Mouse (Mus musculus) liver, adult 2 months (tissue): ENCODE data around the gene Rfx1. TPM values are rescaled to one million over a fixed set of nuclear protein-coding genes. Genes with fewer than 3 reads are reported as not detected.

Experiments
- DNase-seq: peaks from one replicate; pipeline ENCODE4 v3.0.0-alpha.2; 2011; ENCODE audit warnings: low read depth, low spot score; ENCODE audit errors: extremely low read depth
- H3K27ac ChIP-seq: fragments of 200-500 bp; replicated peaks from 2 replicates; pipeline ENCODE4 v1.5.1; 2012; ENCODE audit warnings: low read depth, mild to moderate bottlenecking, control low read depth, inconsistent platforms, low read length; ENCODE audit not compliant: insufficient read depth
- H3K27me3 ChIP-seq: fragments of 200-500 bp; 2 replicates; pipeline ENCODE4 v1.6.1; 2012; ENCODE audit warnings: mild to moderate bottlenecking, moderate library complexity, low read length, inconsistent platforms; ENCODE audit not compliant: control insufficient read depth, insufficient read depth
- H3K36me3 ChIP-seq: fragments of 200-500 bp; 2 replicates; pipeline ENCODE4 v1.6.1; 2012; ENCODE audit warnings: low read length, inconsistent platforms; ENCODE audit not compliant: control insufficient read depth, insufficient read depth
- H3K4me1 ChIP-seq: fragments of 200-500 bp; 2 replicates; pipeline ENCODE4 v1.6.1; 2011; ENCODE audit warnings: low read length; ENCODE audit not compliant: control insufficient read depth, insufficient read depth
- H3K4me3 ChIP-seq: fragments of 200-500 bp; 2 replicates; pipeline ENCODE4 v1.5.1; 2011; ENCODE audit warnings: low read depth, mild to moderate bottlenecking, control low read depth, low read length, moderate library complexity; ENCODE audit not compliant: insufficient read depth
- H3K79me2 ChIP-seq: fragments of 200-500 bp; 2 replicates; pipeline ENCODE4 v1.6.1; 2012; ENCODE audit warnings: inconsistent platforms, mild to moderate bottlenecking, low read length, moderate library complexity; ENCODE audit not compliant: control insufficient read depth, insufficient read depth
- H3K9ac ChIP-seq: fragments of 200-500 bp; 2 replicates; pipeline ENCODE4 v1.6.1; 2012; ENCODE audit warnings: low read depth, mild to moderate bottlenecking, control low read depth, inconsistent platforms, low read length
- CTCF ChIP-seq: fragments of 200-500 bp; IDR thresholded peaks from 2 replicates; pipeline ENCODE4 v1.5.1; 2011; ENCODE audit warnings: low read depth, low read length, control low read depth
- POLR2A ChIP-seq: fragments of 200-500 bp; IDR thresholded peaks from 2 replicates; pipeline ENCODE4 v1.6.1; 2011; ENCODE audit warnings: low read length, control low read depth; ENCODE audit not compliant: insufficient read depth; ENCODE audit errors: extremely low read depth
- WGBS: fragments of 180-500 bp; shearing (Covaris S2); methylation state at CpG from one replicate; pipeline ENCODE4 v1.1.7; 2018; 5-methylcytosine and 5-hydroxymethylcytosine counted together
- polyA plus RNA-seq: library from polyadenylated mRNA; depleted of rRNA; stranded (reverse); fragments of >200 nt; gene quantifications from 2 replicates; pipeline ENCODE4 v1.2.3, GENCODE M21; 2012
- total RNA-seq: library from RNA; depleted of rRNA; stranded (reverse); fragments of >200 nt; gene quantifications from 2 replicates; pipeline ENCODE4 v1.2.3, GENCODE M21; 2014

Gene Rfx1
- total and polyA plus RNA-seq, 2 experiments: 1.8 to 8.3 TPM

- TF ChIP-seq POLR2A (no peak), CTCF (no peak)
- no peaks in the 10 kb centered on the region for H3K79me2 ChIP-seq
- DNase-seq: peak; percentile 96
- H3K9ac ChIP-seq: no peak overlapping the region
- no peak overlapping the region for H3K27ac ChIP-seq
- H3K4me1 ChIP-seq: peaks cover 4% of the 10 kb centered on the region
- no peak overlapping the region for H3K4me3 ChIP-seq
- H3K36me3 ChIP-seq: no peaks in the 10 kb centered on the region
- WGBS: 24% methylated on average over 8 of the region's 8 CpGs
- no peaks in the 10 kb centered on the region for H3K27me3 ChIP-seq
Measured at GRCm38 (mm10) chr8:84083829-84084241, 17.2 kb downstream of the Rfx1 start.

- TF ChIP-seq POLR2A (no peak), CTCF (no peak)
- H3K4me3 ChIP-seq: no peak overlapping the region
- H3K9ac ChIP-seq: no peak overlapping the region
- no peaks in the 10 kb centered on the region for H3K79me2 ChIP-seq
- no peak overlapping the region for H3K27ac ChIP-seq
- H3K27me3 ChIP-seq: no peaks in the 10 kb centered on the region
- WGBS: 65% methylated on average over 42 of the region's 42 CpGs
- H3K36me3 ChIP-seq: no peaks in the 10 kb centered on the region
- no peak for DNase-seq
- H3K4me1 ChIP-seq: peaks cover 4% of the 10 kb centered on the region
Measured at GRCm38 (mm10) chr8:84084341-84085115, 17.9 kb downstream of the Rfx1 start.

- no peaks in the 10 kb centered on the region for H3K27me3 ChIP-seq
- TF ChIP-seq POLR2A (no peak), CTCF (no peak)
- no peak for DNase-seq
- no peak overlapping the region for H3K4me3 ChIP-seq
- no peaks in the 10 kb centered on the region for H3K79me2 ChIP-seq
- H3K4me1 ChIP-seq: peaks cover 4% of the 10 kb centered on the region
- H3K27ac ChIP-seq: no peak overlapping the region
- no peaks in the 10 kb centered on the region for H3K36me3 ChIP-seq
- 92% methylated on average over 7 of the region's 7 CpGs for WGBS
- H3K9ac ChIP-seq: no peak overlapping the region
Measured at GRCm38 (mm10) chr8:84087156-84087555, 20.5 kb downstream of the Rfx1 start.

- 95% methylated on average over 14 of the region's 14 CpGs for WGBS
- H3K9ac ChIP-seq: no peak overlapping the region
- no peaks in the 10 kb centered on the region for H3K36me3 ChIP-seq
- no peak for DNase-seq
- peaks cover 2% of the 10 kb centered on the region for H3K4me1 ChIP-seq
- no peaks in the 10 kb centered on the region for H3K79me2 ChIP-seq
- no peak overlapping the region for H3K4me3 ChIP-seq
- H3K27ac ChIP-seq: no peak overlapping the region
- TF ChIP-seq CTCF (no peak), POLR2A (no peak)
- H3K27me3 ChIP-seq: no peaks in the 10 kb centered on the region
Measured at GRCm38 (mm10) chr8:84087821-84088220, 21.2 kb downstream of the Rfx1 start.

GRCm38 (mm10) chr8:84089277-84089676 is 22.6 kb downstream of the Rfx1 start:
- no peak overlapping the region for H3K4me3 ChIP-seq
- no peak for DNase-seq
- H3K27me3 ChIP-seq: no peaks in the 10 kb centered on the region
- TF ChIP-seq POLR2A (no peak), CTCF (no peak)
- H3K79me2 ChIP-seq: no peaks in the 10 kb centered on the region
- 81% methylated on average over 9 of the region's 9 CpGs for WGBS
- no peak overlapping the region for H3K9ac ChIP-seq
- H3K27ac ChIP-seq: no peak overlapping the region
- H3K36me3 ChIP-seq: no peaks in the 10 kb centered on the region; the same call in 1 of the 2 replicates
- H3K4me1 ChIP-seq: no peaks in the 10 kb centered on the region

GRCm38 (mm10) chr8:84090585-84090984 is 24.0 kb downstream of the Rfx1 start:
- H3K9ac ChIP-seq: no peak overlapping the region
- TF ChIP-seq CTCF: no peak
- TF ChIP-seq POLR2A: no peak
- H3K36me3 ChIP-seq: no peaks in the 10 kb centered on the region; the same call in 1 of the 2 replicates
- H3K4me1 ChIP-seq: no peaks in the 10 kb centered on the region
- no peak overlapping the region for H3K4me3 ChIP-seq
- DNase-seq: no peak
- H3K27me3 ChIP-seq: no peaks in the 10 kb centered on the region
- no peaks in the 10 kb centered on the region for H3K79me2 ChIP-seq
- no peak overlapping the region for H3K27ac ChIP-seq
- WGBS: 78% methylated on average over 8 of the region's 8 CpGs
